Comparison of ENCODE assay signal across 7 mouse cellular contexts in the genomic region with DNA sequence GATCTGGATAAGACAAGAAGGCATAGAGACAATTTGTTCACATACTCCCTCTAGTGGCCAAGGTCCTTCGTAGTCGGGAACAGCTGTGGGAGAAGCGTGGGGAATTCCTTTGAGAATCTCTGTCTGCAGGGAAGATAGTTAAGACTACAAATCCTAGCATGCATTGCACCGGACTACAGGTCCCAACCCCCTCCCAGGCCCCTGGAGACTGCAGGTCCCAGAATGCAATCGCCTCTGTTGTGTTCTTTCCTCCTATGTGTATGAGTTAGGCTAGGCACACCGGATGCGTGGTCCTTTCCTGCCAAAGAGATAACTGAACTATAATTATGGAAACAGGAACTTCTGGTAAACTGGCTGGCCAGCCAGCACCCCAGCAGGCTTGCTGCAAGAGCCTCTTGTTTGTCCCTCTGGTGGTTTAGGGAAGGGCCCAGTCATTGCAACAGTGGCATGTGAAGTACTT. TPM values are rescaled to one million over a fixed set of nuclear protein-coding genes. Genes with fewer than 3 reads are reported as not detected.
DNase-seq lines count a peak whose midpoint lies in the region; ATAC-seq lines count a peak whose summit lies in the region.

No protein-coding gene starts in this region.

- peak; percentile 69 for ATAC-seq in megakaryocyte, adult 5-6 weeks (ENCODE audit: poor library complexity, severe bottlenecking)

- peak; percentile 92 for DNase-seq in adrenal gland, adult 2 months
- peak; percentile 97 for DNase-seq in embryo, embryonic 10 days (ENCODE audit: low spot score)
- DNase-seq in gastrocnemius, postnatal 10 days: peak; percentile 69
- DNase-seq in induced T-regulatory cell, adult 2 months (ENCODE audit: low read depth): peak; percentile 82
- peak; percentile 61 to 96 for DNase-seq in left cerebral cortex, adult 8-10 months (ENCODE audit: low spot score in 2 of 2)
- DNase-seq in right cerebral cortex, postnatal 10 days (ENCODE audit: low spot score in 2 of 2): peak; percentile 94 to 97

RNA-seq across cellular contexts. Expression of gene Emilin1, which starts 2.8 kb away (rescaled TPM):
- 10 to 100 TPM; 40.3 to 62.0 TPM for total RNA-seq in adrenal gland, adult 2 months (2021)
- polyA plus RNA-seq in adrenal gland, adult 2 months (2012; rRNA removed): 64.1 and 75.1 TPM in 2 replicates
- 10 to 100 TPM; 42.2 to 60.5 TPM for total RNA-seq in gastrocnemius, postnatal 10 days (2021)
- total RNA-seq in left cerebral cortex, adult 8-10 months (2022): 1 to 10 TPM; 2.3 to 4.2 (median 2.8) TPM
- total RNA-seq in megakaryocyte, adult 5-6 weeks (2015): 20.2 and 20.3 TPM in 2 replicates
- 25.5 and 35.5 TPM in 2 replicates for total RNA-seq in megakaryocyte, adult 5-6 weeks (2017)

RNA-seq across cellular contexts. Expression of gene Khk, which starts 5.2 kb away (rescaled TPM):
- 10 to 100 TPM; 37.2 to 44.3 TPM for total RNA-seq in adrenal gland, adult 2 months (2021)
- polyA plus RNA-seq in adrenal gland, adult 2 months (2012; rRNA removed): 43.9 and 60.3 TPM in 2 replicates
- 10 to 100 TPM; 27.9 TPM for total RNA-seq in gastrocnemius, postnatal 10 days (2021)
- total RNA-seq in left cerebral cortex, adult 8-10 months (2022): 10 to 100 TPM; 16.2 to 21.5 (median 18.9) TPM
- 92.3 and 93.8 TPM in 2 replicates for total RNA-seq in megakaryocyte, adult 5-6 weeks (2015)
- total RNA-seq in megakaryocyte, adult 5-6 weeks (2017): 52.7 and 70.7 TPM in 2 replicates

RNA-seq across cellular contexts. Expression of gene Ost4, which starts 8.4 kb away (rescaled TPM):
- 100 to 1,000 TPM; 256 to 264 TPM for total RNA-seq in adrenal gland, adult 2 months (2021)
- 120 and 143 TPM in 2 replicates for polyA plus RNA-seq in adrenal gland, adult 2 months (2012; rRNA removed)
- 100 to 1,000 TPM; 149 to 168 TPM for total RNA-seq in gastrocnemius, postnatal 10 days (2021)
- 100 to 1,000 TPM in 1 of 4 experiments, 10 to 100 TPM in 3; 86.3 to 105 (median 90.6) TPM for total RNA-seq in left cerebral cortex, adult 8-10 months (2022)
- total RNA-seq in megakaryocyte, adult 5-6 weeks (2015): 342 and 413 TPM in 2 replicates
- total RNA-seq in megakaryocyte, adult 5-6 weeks (2017): 286 and 294 TPM in 2 replicates

RNA-seq across cellular contexts. Expression of gene Agbl5, which starts 27.5 kb away (rescaled TPM):
- 1 to 10 TPM; 7.6 to 9.2 TPM for total RNA-seq in adrenal gland, adult 2 months (2021)
- 25.3 and 27.5 TPM in 2 replicates for polyA plus RNA-seq in adrenal gland, adult 2 months (2012; rRNA removed)
- 1 to 10 TPM; 4.5 to 5.0 TPM for total RNA-seq in gastrocnemius, postnatal 10 days (2021)
- 10 to 100 TPM; 14.6 to 18.2 (median 17.0) TPM for total RNA-seq in left cerebral cortex, adult 8-10 months (2022)
- 5.7 and 7.1 TPM in 2 replicates for total RNA-seq in megakaryocyte, adult 5-6 weeks (2015)
- total RNA-seq in megakaryocyte, adult 5-6 weeks (2017): 3.6 and 3.9 TPM in 2 replicates

RNA-seq across cellular contexts. Expression of gene Cgref1, which starts 29.4 kb away (rescaled TPM):
- 1 to 10 TPM in 1 of 2 experiments, under 1 TPM in 1; 0.58 to 2.5 TPM for total RNA-seq in adrenal gland, adult 2 months (2021)
- polyA plus RNA-seq in adrenal gland, adult 2 months (2012; rRNA removed): 1.5 and 2.0 TPM in 2 replicates
- total RNA-seq in gastrocnemius, postnatal 10 days (2021): 10 to 100 TPM in 1 of 2 experiments, 1 to 10 TPM in 1; 8.5 to 15.3 TPM
- 10 to 100 TPM; 23.9 to 28.0 (median 27.1) TPM for total RNA-seq in left cerebral cortex, adult 8-10 months (2022)
- not detected in 2 replicates for total RNA-seq in megakaryocyte, adult 5-6 weeks (2015)
- total RNA-seq in megakaryocyte, adult 5-6 weeks (2017): not detected in 2 replicates

Comparison
In these comparisons a context has a peak if more than half of its experiments do, and no peak if none do; other contexts are left out.
1. Peak in every context shown above with its lines: DNase-seq and ATAC-seq.
2. RNA of gene Emilin1, which starts 2.8 kb away (total RNA-seq): 40.3 to 62.0 TPM in adrenal gland, adult 2 months, 42.2 to 60.5 TPM in gastrocnemius, postnatal 10 days and 20.2 to 35.5 TPM in megakaryocyte, adult 5-6 weeks; 2.3 to 4.2 TPM in left cerebral cortex, adult 8-10 months; every median in the first group is over 4 times any median in the second.